Mouse (Mus musculus): ENCODE measurements at regions not wholly inside any gene's neighbourhood (a gene's known extent, or its start where the extent isn't known, plus 50 kb on each side); places are given as distances from the start of the nearest gene placed in this dataset.
"Not testable (repeated sequence)": the region's sequence is repeated elsewhere in the genome, so short reads cannot be mapped to it uniquely, and the experiment has no call there.

- no peak for DNase-seq
Observed at GRCm38 (mm10) chr17:59179018-59179417, 165.8 kb upstream of the Nudt12 start.

DNA sequence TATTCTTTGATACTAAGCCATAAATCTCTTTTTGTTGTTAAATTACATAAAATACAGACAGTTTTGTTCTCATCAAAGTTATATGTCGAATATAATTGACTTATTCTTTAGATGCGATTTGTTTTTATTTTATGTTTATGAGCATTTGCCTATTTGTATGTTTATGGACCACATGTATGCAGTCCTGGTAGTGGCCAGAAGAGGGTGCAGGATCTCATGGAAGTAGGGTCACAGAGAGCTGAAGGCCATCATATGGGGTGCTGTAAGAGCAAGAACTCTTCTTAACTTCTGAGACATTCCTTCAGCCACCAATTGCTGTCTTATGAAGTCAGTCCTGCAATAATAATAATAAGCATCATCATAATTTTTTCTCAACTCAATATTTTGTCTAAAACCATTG, 143.2 kb upstream of the Nudt12 start:
- DNase-seq = no peak

DNA sequence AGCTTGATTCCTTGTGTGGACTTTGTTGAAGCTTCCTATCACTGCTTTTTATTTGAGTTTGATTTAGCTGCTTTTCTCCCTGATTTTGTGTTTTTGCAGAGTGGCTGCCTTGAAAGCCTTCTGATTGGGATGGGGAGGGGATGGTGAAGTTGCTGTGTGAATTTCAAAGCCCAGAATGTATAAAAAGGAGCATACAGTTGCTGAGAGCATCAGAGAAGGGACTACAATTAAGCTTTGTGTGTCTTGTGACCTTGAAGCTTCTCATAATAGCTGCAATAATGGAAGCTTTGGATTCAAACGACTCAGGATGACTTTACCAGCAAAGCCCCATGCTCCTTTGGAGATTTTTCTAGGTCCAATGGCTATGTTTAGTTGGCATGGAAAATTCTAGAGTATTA, 130.6 kb upstream of the Nudt12 start:
- no peak for DNase-seq

DNA sequence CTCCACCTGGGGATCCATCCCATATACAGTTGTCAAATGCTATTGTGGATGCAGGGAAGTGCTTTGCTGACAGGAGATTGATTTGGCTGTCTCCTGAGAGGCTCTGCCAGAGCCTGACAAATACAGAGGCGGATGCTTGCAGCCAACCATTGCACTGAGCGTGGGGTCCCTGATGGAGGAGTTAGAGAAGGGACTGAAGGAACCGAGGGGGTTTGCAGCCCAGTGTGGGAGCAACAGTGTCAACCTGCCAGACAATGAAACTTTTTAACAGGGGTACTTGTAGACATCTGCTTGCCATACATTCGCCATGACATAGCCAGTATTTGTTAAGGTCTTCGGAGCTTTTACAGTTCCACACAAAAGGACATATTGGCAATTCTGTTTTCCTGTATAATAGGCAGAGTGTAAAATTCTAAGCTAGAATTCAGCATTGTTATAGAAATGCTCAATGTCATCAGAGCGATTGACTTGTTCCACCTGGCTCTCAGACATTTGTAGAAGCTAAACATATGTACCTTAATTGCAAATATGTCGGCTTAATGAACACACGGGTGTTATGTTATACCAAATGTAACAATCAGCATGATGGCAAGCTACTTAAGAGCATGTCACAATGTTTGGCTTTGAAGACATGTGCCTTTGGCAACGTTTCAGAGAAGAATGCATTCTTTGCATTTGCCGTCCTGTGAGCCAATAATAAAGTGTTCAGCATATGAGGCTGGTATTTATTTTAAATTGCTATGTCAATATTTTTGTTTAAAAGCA, 130.0 kb upstream of the Nudt12 start:
- no peak for DNase-seq

DNA sequence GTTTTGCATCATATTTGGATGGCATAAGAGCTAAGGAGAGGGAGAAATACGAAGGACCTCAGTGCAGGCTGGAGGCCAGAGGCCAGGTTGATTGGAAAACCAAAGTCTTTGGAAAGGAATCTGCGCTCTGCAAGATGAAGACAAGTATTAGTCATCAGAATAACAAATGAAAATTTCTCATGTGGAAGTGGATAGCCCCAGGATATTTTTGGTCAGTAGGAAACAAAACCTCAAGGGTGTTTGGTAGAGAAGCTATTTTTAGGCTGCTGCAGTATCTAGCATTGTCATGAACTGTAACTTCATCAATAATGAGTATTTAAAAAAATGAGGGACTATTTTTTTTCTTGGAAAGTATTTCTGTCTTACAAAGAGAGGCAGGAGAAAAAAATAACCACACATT, 125.6 kb upstream of the Nudt12 start:
- no peak for DNase-seq

DNA sequence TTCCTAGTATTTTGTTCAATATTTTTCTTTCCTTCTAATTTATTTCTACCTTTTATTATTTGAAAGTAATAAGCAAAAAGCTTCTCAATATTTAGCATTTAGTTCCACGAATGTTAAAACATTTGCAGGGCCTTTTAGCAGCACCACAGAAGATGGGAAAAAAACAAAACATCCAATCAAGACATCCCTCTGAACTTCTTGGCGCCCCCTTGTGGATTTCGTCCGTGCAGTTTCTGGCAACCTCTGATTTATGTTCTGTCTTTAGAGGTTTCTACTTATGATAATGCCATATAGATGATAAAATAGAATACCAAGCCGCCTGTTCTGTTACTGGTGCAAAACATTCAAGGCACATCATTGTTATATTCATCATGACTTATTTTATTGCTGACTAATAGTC, 86.2 kb upstream of the Nudt12 start:
- DNase-seq = peak; percentile 1

DNA sequence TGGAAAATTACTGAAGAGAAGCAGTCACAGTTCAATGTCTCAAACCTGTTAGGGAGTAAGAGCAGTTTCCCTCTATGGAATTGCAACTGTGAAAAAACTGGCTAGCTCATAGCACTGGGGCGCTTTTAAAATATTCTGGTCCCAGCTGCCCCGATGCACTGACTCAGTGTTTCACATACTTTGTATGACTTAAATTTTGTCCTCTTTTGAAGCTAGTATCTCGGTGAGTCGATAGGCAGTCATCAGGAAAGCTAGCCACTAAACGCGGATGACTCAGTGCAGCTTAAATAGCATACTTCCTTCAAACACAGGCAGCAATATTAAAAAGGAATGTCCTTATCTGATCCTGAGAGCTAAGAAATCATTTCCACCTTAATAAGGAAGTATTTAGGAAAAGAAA, 63.7 kb upstream of the Nudt12 start:
- not testable (repeated sequence) for DNase-seq

GRCm38 (mm10) chr17:59076361-59076760, 63.2 kb upstream of the Nudt12 start:
- not testable (repeated sequence) for DNase-seq

Measured in cerebellum, adult 11 months (tissue).